Mouse (Mus musculus) hindbrain, embryonic 15.5 days (tissue): ENCODE measurements around the gene Nek10. TPM values are rescaled to one million over a fixed set of nuclear protein-coding genes. Genes with fewer than 3 reads are reported as not detected.
"Not testable (repeated sequence)": the region's sequence is repeated elsewhere in the genome, so short reads cannot be mapped to it uniquely, and the experiment has no call there.

ENCODE experiments used
- ATAC-seq: fragments of 200-750 bp; cut with Nextera tagmentation; 2 replicates; pipeline ENCODE4 v1.8.0; 2017; ENCODE audit warnings: low read depth, moderate number of reproducible peaks, moderate TSS enrichment; ENCODE audit not compliant: low FRiP score
- H3K27ac ChIP-seq: fragments of 300-500 bp; sonication (generic); replicated peaks from 2 replicates; pipeline ENCODE4 v1.5.1; 2015; ENCODE audit warnings: mild to moderate bottlenecking, inconsistent platforms
- H3K27me3 ChIP-seq: fragments of 300-500 bp; sonication (generic); 2 replicates; pipeline ENCODE4 v1.6.1; 2015; ENCODE audit warnings: control low read depth, inconsistent platforms
- H3K36me3 ChIP-seq: fragments of 300-500 bp; sonication (generic); 2 replicates; pipeline ENCODE4 v1.6.1; 2015; ENCODE audit warnings: control low read depth, inconsistent platforms
- H3K4me1 ChIP-seq: fragments of 300-500 bp; sonication (generic); replicated peaks from 2 replicates; pipeline ENCODE4 v1.6.1; 2015; ENCODE audit warnings: control low read depth, inconsistent platforms
- H3K4me2 ChIP-seq: fragments of 300-500 bp; sonication (generic); 2 replicates; pipeline ENCODE4 v1.6.1; 2015; ENCODE audit warnings: moderate library complexity, mild to moderate bottlenecking, inconsistent platforms
- H3K4me3 ChIP-seq: fragments of 300-500 bp; sonication (generic); 2 replicates; pipeline ENCODE4 v1.5.1; 2015; ENCODE audit warnings: mild to moderate bottlenecking, inconsistent platforms
- H3K9ac ChIP-seq: fragments of 300-500 bp; sonication (generic); 2 replicates; pipeline ENCODE4 v1.6.1; 2015; ENCODE audit warnings: inconsistent platforms
- H3K9me3 ChIP-seq: fragments of 300-500 bp; sonication (generic); 2 replicates; pipeline ENCODE4 v1.6.1; 2016; ENCODE audit warnings: control low read depth, inconsistent platforms
- WGBS: fragments of 180-500 bp; shearing (Covaris S2); methylation state at CpG from one replicate; pipeline ENCODE4 v1.1.7; 2015; 5-methylcytosine and 5-hydroxymethylcytosine counted together
- polyA plus RNA-seq: library from polyadenylated mRNA; unstranded; fragments of >200 nt; fragmentation: Nextera tagmentation; extraction: Ambion mirVana; gene quantifications from 2 replicates; pipeline ENCODE4 v1.2.1, GENCODE M21; 2015

Gene Nek10
- 0.08 and 0.09 TPM in 2 replicates for polyA plus RNA-seq

- H3K36me3 ChIP-seq, H3K4me3 ChIP-seq, H3K9me3 ChIP-seq, H3K27me3 ChIP-seq, H3K27ac ChIP-seq, H3K9ac ChIP-seq, H3K4me1 ChIP-seq, ATAC-seq: not testable (repeated sequence)
- peak within 1 kb of the TSS; percentile 38 for H3K4me2 ChIP-seq
- 70% methylated on average over 2 of the region's 2 CpGs for WGBS
Observed at GRCm38 (mm10) chr14:14803115-14803514, at the start of gene Nek10. Gene Nek10, plus strand, starts transcription at chr14:14803415.

DNA sequence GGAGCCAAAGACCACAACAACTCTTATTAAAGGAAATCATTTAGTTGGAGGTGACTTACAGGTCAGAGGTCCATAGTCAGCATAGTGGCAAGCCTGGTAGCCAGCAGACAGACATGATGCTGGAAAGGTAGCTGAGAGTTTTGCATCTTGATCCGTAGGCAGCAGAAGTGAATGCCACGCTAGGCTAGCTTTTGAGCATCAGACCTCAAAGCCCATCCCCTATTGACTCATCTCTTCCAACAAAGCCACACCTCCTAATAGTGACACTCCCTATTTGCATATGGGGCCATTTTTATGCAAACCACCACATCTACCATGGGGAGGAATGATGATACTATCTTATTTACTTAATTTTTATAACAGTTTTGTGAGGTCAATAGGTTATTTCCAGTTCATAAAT lies 22.0 kb upstream of the Nek10 start:
- no peak overlapping the region for H3K27ac ChIP-seq
- H3K9me3 ChIP-seq: no peaks in the 10 kb centered on the region
- H3K4me3 ChIP-seq: no peak overlapping the region
- H3K9ac ChIP-seq: no peak overlapping the region
- no peak overlapping the region for H3K4me2 ChIP-seq
- peaks cover 37% of the 10 kb centered on the region for H3K36me3 ChIP-seq
- H3K27me3 ChIP-seq: no peaks in the 10 kb centered on the region
- H3K4me1 ChIP-seq: no peaks in the 10 kb centered on the region
- WGBS: 86% methylated on average over 2 of the region's 2 CpGs
- no peak for ATAC-seq

DNA sequence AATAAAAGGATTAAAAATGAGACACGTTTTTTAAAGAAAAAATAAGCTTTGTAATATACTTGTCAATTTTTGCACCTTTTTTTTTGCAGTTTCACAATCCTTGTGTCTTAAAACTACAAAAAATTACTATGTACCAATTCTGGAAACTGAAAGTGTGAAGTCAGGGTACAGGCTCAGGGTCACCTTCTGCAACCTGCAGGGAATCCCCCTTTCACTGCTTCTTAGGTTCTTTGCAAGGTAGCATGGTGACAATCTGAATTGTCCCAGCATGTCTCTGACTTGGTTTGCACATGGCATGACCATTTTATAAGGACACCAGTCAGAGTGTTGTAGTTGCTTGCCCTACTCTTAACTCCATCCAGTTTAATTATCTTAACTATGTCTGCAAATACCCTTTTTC lies 19.0 kb upstream of the Nek10 start:
- Histone ChIP-seq H3K36me3 (peaks cover 30% of the 10 kb centered on the region), H3K9me3 (no peaks in the 10 kb centered on the region), H3K4me3 (no peak overlapping the region), H3K9ac (no peak overlapping the region), H3K4me1 (no peaks in the 10 kb centered on the region), H3K4me2 (no peak overlapping the region), H3K27ac (no peak overlapping the region), H3K27me3 (no peaks in the 10 kb centered on the region)
- WGBS: 86% methylated on average over 1 of the region's 1 CpGs
- no peak for ATAC-seq

- ATAC-seq: no peak
- H3K9me3 ChIP-seq: no peaks in the 10 kb centered on the region
- H3K4me1 ChIP-seq: no peaks in the 10 kb centered on the region
- H3K4me2 ChIP-seq: no peak overlapping the region
- no peak overlapping the region for H3K27ac ChIP-seq
- no peaks in the 10 kb centered on the region for H3K27me3 ChIP-seq
- H3K4me3 ChIP-seq: no peak overlapping the region
- 92% methylated on average over 1 of the region's 1 CpGs for WGBS
- H3K9ac ChIP-seq: no peak overlapping the region
- peaks cover 32% of the 10 kb centered on the region for H3K36me3 ChIP-seq
Observed at GRCm38 (mm10) chr14:14786979-14787378, 16.2 kb upstream of the Nek10 start.

- H3K4me1 ChIP-seq: no peaks in the 10 kb centered on the region
- H3K36me3 ChIP-seq: peaks cover 25% of the 10 kb centered on the region
- no peak overlapping the region for H3K4me2 ChIP-seq
- ATAC-seq: no peak
- H3K9ac ChIP-seq: no peak overlapping the region
- no peaks in the 10 kb centered on the region for H3K9me3 ChIP-seq
- WGBS: 96% methylated on average over 4 of the region's 4 CpGs
- no peaks in the 10 kb centered on the region for H3K27me3 ChIP-seq
- no peak overlapping the region for H3K4me3 ChIP-seq
- no peak overlapping the region for H3K27ac ChIP-seq
Observed at GRCm38 (mm10) chr14:14789840-14790470, 13.3 kb upstream of the Nek10 start.

DNA sequence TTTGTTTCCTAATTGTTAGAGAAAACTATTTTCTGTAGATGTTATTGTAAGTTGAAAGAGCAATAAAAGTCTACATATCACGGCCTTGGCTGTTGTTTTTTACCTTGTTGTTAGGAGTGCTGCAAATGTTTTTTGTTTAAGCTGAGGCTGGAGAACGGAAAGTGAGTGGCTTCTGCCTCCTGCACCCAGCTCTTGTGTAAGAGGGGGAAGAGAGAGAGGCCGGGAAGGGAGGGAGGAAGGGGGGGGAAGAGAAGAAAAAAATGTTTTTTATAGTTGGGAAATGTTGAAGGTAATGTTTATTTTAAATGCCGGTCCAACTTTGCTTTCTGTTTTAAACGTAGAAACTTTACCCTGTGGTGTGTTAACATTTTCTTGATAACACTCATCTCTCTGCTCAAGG lies 3.4 kb upstream of the Nek10 start:
- no peak for ATAC-seq
- Histone ChIP-seq H3K4me2 (no peak overlapping the region), H3K27me3 (no peaks in the 10 kb centered on the region), H3K4me1 (peaks cover 5% of the 10 kb centered on the region; the same call in 1 of the 2 replicates), H3K27ac (no peak overlapping the region), H3K36me3 (0 out of 2 replicates have a peak, but pooled peaks cover 8% of the 10 kb centered on the region), H3K9ac (no peak overlapping the region), H3K4me3 (no peak overlapping the region), H3K9me3 (no peaks in the 10 kb centered on the region)
- 93% methylated on average over 5 of the region's 5 CpGs for WGBS

- H3K27me3 ChIP-seq: no peaks in the 10 kb centered on the region
- no peak for ATAC-seq
- 0 out of 2 replicates have a peak, but pooled peaks cover 8% of the 10 kb centered on the region for H3K36me3 ChIP-seq
- no peaks in the 10 kb centered on the region for H3K9me3 ChIP-seq
- no peak overlapping the region for H3K27ac ChIP-seq
- no peak overlapping the region for H3K4me3 ChIP-seq
- 94% methylated on average over 4 of the region's 4 CpGs for WGBS
- H3K4me1 ChIP-seq: peaks cover 5% of the 10 kb centered on the region; the same call in 1 of the 2 replicates
- H3K4me2 ChIP-seq: no peak overlapping the region
- no peak overlapping the region for H3K9ac ChIP-seq
Observed at GRCm38 (mm10) chr14:14800332-14800731, 2.9 kb upstream of the Nek10 start.

DNA sequence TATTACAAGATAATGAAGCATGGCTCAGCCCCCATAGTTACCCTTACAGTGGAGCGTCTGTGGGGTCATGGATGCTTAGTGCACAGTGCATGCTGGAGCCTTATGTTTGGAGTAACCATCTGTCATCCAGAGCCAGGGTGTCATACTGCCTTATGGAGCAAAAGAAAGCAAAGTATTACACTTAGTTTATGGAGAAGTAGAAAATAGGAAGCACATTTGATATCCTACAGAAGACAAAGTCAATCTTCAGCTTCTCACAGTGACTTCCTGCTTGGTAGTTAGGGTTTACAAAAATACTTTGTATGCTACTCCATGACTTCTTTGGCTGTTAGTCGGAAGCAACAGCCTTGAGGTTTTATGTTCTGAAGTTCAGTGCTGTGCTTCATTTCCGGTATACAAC lies 2.4 kb upstream of the Nek10 start:
- Histone ChIP-seq H3K4me3 (no peak overlapping the region), H3K4me2 (no peak overlapping the region), H3K36me3 (0 out of 2 replicates have a peak, but pooled peaks cover 8% of the 10 kb centered on the region), H3K27ac (no peak overlapping the region), H3K4me1 (peaks cover 5% of the 10 kb centered on the region; the same call in 1 of the 2 replicates), H3K9ac (no peak overlapping the region), H3K9me3 (no peaks in the 10 kb centered on the region), H3K27me3 (no peaks in the 10 kb centered on the region)
- no peak for ATAC-seq
- WGBS: 95% methylated on average over 3 of the region's 3 CpGs

GRCm38 (mm10) chr14:14803921-14804517 lies 804 bp downstream of the Nek10 start:
- H3K4me2 ChIP-seq: peak overlapping the region; percentile 38

DNA sequence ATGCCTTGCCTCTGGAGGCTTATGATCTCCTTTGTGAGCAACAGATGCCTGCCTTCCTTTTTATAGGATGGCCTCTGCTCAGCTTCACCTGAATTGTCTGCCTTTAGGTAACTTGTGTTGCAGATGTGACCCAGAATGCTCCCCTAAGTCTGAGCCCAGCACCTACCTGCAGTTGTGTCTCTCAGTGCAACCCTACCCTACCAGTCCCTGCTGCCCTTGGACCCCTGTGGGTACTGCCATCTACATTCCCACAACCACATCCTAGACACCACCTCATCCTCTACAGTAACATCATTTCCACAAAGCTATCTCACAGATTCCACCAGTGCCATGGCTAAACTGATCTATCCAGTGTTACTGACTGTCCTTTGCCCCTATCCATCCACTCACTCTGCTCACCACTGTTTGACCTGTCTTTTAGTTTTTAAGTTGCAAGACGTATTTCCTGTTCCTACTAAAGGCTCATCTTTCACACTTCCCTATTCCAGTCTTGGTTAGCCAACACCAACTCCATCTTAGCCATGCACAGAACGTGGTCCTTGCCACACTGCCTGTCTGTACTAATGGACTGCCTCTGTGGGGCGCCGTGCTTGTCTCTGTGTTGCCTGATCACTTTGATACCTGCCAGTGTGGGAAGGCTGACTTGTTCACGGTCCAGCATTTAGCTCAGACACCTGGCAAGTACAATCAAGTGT lies 1.4 kb downstream of the Nek10 start:
- H3K4me2 ChIP-seq: 0 out of 2 replicates have a peak overlapping the region, but pooled peaks have one; percentile 38
- no peak overlapping the region for H3K4me3 ChIP-seq
- H3K27me3 ChIP-seq: no peaks in the 10 kb centered on the region
- H3K27ac ChIP-seq: no peak overlapping the region
- 0 out of 2 replicates have a peak, but pooled peaks cover 5% of the 10 kb centered on the region for H3K36me3 ChIP-seq
- H3K9me3 ChIP-seq: no peaks in the 10 kb centered on the region
- ATAC-seq: peak; percentile 21; the same call in 1 of the 2 replicates
- H3K9ac ChIP-seq: no peak overlapping the region
- 78% methylated on average over 5 of the region's 5 CpGs for WGBS
- H3K4me1 ChIP-seq: peaks cover 5% of the 10 kb centered on the region; the same call in 1 of the 2 replicates

More at GRCm38 (mm10) chr14:14803921-14804517, 804 bp downstream of the Nek10 start:
- 17% methylated on average over 10 of the region's 10 CpGs for WGBS
- peaks cover 5% of the 10 kb centered on the region; the same call in 1 of the 2 replicates for H3K4me1 ChIP-seq
- peak; percentile 85 for ATAC-seq
- no peaks in the 10 kb centered on the region for H3K9me3 ChIP-seq
- 0 out of 2 replicates have a peak, but pooled peaks cover 6% of the 10 kb centered on the region for H3K36me3 ChIP-seq
- no peak overlapping the region for H3K9ac ChIP-seq
- H3K27me3 ChIP-seq: no peaks in the 10 kb centered on the region
- H3K4me3 ChIP-seq: no peak overlapping the region
- no peak overlapping the region for H3K27ac ChIP-seq

- Histone ChIP-seq H3K4me3 (no peak overlapping the region), H3K9ac (no peak overlapping the region), H3K4me2 (no peak overlapping the region), H3K27me3 (no peaks in the 10 kb centered on the region), H3K4me1 (peaks cover 5% of the 10 kb centered on the region; the same call in 1 of the 2 replicates), H3K36me3 (no peaks in the 10 kb centered on the region), H3K27ac (no peak overlapping the region), H3K9me3 (no peaks in the 10 kb centered on the region)
- 65% methylated on average over 12 of the region's 12 CpGs for WGBS
- peak; percentile 66 for ATAC-seq
Observed at GRCm38 (mm10) chr14:14832520-14833240, 29.5 kb downstream of the Nek10 start.
